Mouse (Mus musculus) layer of hippocampus, adult 2 months (tissue): ENCODE data around the gene Uqcrh. TPM values are rescaled to one million over a fixed set of nuclear protein-coding genes. Genes with fewer than 3 reads are reported as not detected.
A peak's percentile ranks its signal among the peaks of the same experiment; 100 is the strongest.

Experiments
- DNase-seq, 2 experiments: peaks; one replicate each; pipeline ENCODE4 v3.0.0; 2022; ENCODE audit warnings: low spot score in 2 of 2
- H3K27ac ChIP-seq: fragments of 200-600 bp; 2 replicates; pipeline ENCODE4 v1.8.1; 2022
- H3K4me3 ChIP-seq: fragments of 200-600 bp; 2 replicates; pipeline ENCODE4 v1.8.1; 2022; ENCODE audit warnings: mild to moderate bottlenecking
- CTCF ChIP-seq: fragments of 200-600 bp; conservative IDR thresholded peaks from 2 replicates; pipeline ENCODE4 v1.8.1; 2022; ENCODE audit warnings: antibody characterized with exemption, mild to moderate bottlenecking, moderate library complexity
- total RNA-seq, 2 experiments: library from RNA; stranded (reverse); gene quantifications; 2 replicates each; pipeline ENCODE4 v1.2.3; 2021

Uqcrh gene
- total RNA-seq, 2 experiments from 2014 or later: 361 to 383 TPM

- TF ChIP-seq CTCF: no peak
- Histone ChIP-seq H3K27ac (peak overlapping the region; percentile 96), H3K4me3 (peak overlapping the region; percentile 86)
- DNase-seq: no peak
Observed at GRCm38 (mm10) chr4:116076369-116077231, 1.7 kb upstream of the Uqcrh start.

- H3K27ac ChIP-seq: peak overlapping the region; percentile 96
- peak in 1 of 2 experiments; percentile 46 for DNase-seq
- peak; percentile 70 for TF ChIP-seq CTCF
- peak overlapping the region; percentile 86 for H3K4me3 ChIP-seq
Observed at GRCm38 (mm10) chr4:116075631-116076368, 929 bp upstream of the Uqcrh start.

GRCm38 (mm10) chr4:116074145-116074675, 661 bp downstream of the Uqcrh start:
- H3K27ac ChIP-seq: peak overlapping the region; percentile 96
- TF ChIP-seq CTCF: peak; percentile 63
- DNase-seq: no peak
- peak overlapping the region; percentile 86 for H3K4me3 ChIP-seq

GRCm38 (mm10) chr4:116073146-116073545, 1.7 kb downstream of the Uqcrh start:
- TF ChIP-seq CTCF: peak; percentile 59
- no peak for DNase-seq
- Histone ChIP-seq H3K4me3 (peak overlapping the region; percentile 86), H3K27ac (no peak overlapping the region)

GRCm38 (mm10) chr4:116070116-116070515, 4.8 kb downstream of the Uqcrh start:
- no peak overlapping the region for H3K4me3 ChIP-seq
- DNase-seq: no peak
- no peak for TF ChIP-seq CTCF
- no peak overlapping the region for H3K27ac ChIP-seq

- no peak overlapping the region for H3K27ac ChIP-seq
- TF ChIP-seq CTCF: no peak
- no peak for DNase-seq
- H3K4me3 ChIP-seq: no peak overlapping the region
Observed at GRCm38 (mm10) chr4:116063855-116064254, 11.0 kb downstream of the Uqcrh start.

GRCm38 (mm10) chr4:116059012-116059726, 15.7 kb downstream of the Uqcrh start:
- Histone ChIP-seq H3K27ac (no peak overlapping the region), H3K4me3 (no peak overlapping the region)
- DNase-seq: no peak
- no peak for TF ChIP-seq CTCF

- DNase-seq: no peak
- peak; percentile 34 for TF ChIP-seq CTCF
- Histone ChIP-seq H3K27ac (no peak overlapping the region), H3K4me3 (no peak overlapping the region)
Observed at GRCm38 (mm10) chr4:116057559-116057958, 17.3 kb downstream of the Uqcrh start.

- peak; percentile 90 for DNase-seq
- peak within 1 kb of the TSS; percentile 94 for H3K27ac ChIP-seq
- no peak for TF ChIP-seq CTCF
- peak within 1 kb of the TSS; percentile 87 for H3K4me3 ChIP-seq
Observed at GRCm38 (mm10) chr4:116053399-116053961, 21.4 kb downstream of the Uqcrh start, which contains the start of gene Nsun4. Nsun4 (minus strand) TSS chr4:116053876.

GRCm38 (mm10) chr4:116052526-116053293, 22.2 kb downstream of the Uqcrh start:
- Histone ChIP-seq H3K4me3 (peak overlapping the region; percentile 87), H3K27ac (peak overlapping the region; percentile 94)
- TF ChIP-seq CTCF: peak; percentile 52
- DNase-seq: no peak

GRCm38 (mm10) chr4:116049211-116049610, 25.7 kb downstream of the Uqcrh start:
- DNase-seq: no peak
- TF ChIP-seq CTCF: no peak
- Histone ChIP-seq H3K4me3 (no peak overlapping the region), H3K27ac (no peak overlapping the region)
